In the genomic region with DNA sequence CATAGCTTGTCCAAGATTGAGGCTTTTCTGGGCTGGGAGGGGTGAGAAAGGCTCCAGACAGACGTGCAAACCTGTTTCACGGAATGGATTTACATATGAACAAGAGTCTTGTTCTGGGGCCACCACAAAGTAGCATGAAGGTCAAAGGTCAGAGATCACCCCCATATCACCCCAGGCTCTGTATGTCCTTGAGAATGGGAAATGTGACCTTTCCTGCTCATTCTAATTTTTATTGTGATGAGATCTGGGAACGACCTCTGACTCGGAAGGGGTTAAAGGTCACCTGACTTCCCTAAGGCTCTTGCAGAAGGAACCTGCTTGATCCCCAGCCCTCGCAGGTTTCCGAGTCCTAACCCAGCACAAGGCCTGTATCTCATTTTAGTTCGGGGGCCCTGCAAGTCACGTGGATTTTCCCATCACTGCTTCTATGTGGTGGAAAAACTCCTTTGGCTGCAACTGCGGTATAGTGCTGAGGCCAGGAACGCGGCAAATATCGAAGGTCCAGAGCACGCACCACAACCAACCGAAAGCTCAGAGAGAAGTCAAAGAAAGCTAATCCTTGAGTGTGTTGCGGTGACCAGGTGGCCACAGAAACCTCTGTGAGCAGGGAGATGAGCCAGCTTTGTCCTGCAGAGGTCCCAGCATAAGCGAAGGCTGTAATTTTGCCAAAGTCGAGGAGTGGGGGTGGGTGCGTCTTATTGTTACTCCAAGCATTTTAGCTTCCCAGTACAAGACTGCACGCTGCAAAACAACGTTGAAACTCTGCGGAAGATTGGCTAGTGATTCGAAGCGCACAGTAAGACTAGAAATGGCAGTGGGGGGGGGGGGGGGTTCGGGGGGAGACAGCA, we compare ENCODE assay signal across 8 mouse cellular contexts.
DNase-seq lines count a peak whose midpoint lies in the region; ATAC-seq and TF ChIP-seq lines count a peak whose summit lies in the region.

No protein-coding gene starts in this region.

- 60% methylated on average over 24 of the region's 24 CpGs for WGBS in heart, postnatal 0 days
- 19% methylated on average over 24 of the region's 24 CpGs for WGBS in embryonic facial prominence, embryonic 15.5 days
- 31% methylated on average over 24 of the region's 24 CpGs for WGBS in limb, embryonic 15.5 days

- 0 out of 2 replicates have a peak, but pooled peaks cover 8% of the 10 kb centered on the region for H3K4me1 ChIP-seq in heart, postnatal 0 days (ENCODE audit: control insufficient read depth, insufficient read depth)
- peaks cover 17% of the 10 kb centered on the region for H3K4me1 ChIP-seq in embryonic facial prominence, embryonic 15.5 days
- peaks cover 14% of the 10 kb centered on the region for H3K4me1 ChIP-seq in limb, embryonic 15.5 days

- no peak overlapping the region for H3K27ac ChIP-seq in heart, postnatal 0 days (ENCODE audit: low read depth)
- H3K27ac ChIP-seq in embryonic facial prominence, embryonic 15.5 days (replicated peaks): peak overlapping the region; percentile 55; the same call in 1 of the 2 replicates
- no peak overlapping the region for H3K27ac ChIP-seq in limb, embryonic 15.5 days

- no peak for ATAC-seq in heart, postnatal 0 days (ENCODE audit: insufficient read depth, low read depth)
- no peak for ATAC-seq in embryonic facial prominence, embryonic 15.5 days (ENCODE audit: insufficient number of reproducible peaks, low FRiP score, low TSS enrichment, low read depth)
- no peak for ATAC-seq in limb, embryonic 15.5 days (ENCODE audit: insufficient number of reproducible peaks, low FRiP score, low TSS enrichment, low read depth)
- no peak for ATAC-seq in granulocyte monocyte progenitor cell, adult 5-6 weeks (replicated peaks; ENCODE audit: poor library complexity, severe bottlenecking)

- TF ChIP-seq EP300 in heart, postnatal 0 days (IDR thresholded peaks at IDR 0.05; ENCODE audit: low read depth): no peak

- intact Hi-C loops in heart, postnatal 14 days (cut with DNase I): no loop called here

- H3K4me2 ChIP-seq in heart, postnatal 0 days (ENCODE audit: low read depth, low read length): peak overlapping the region; percentile 60; the same call in 1 of the 2 replicates
- peak overlapping the region; percentile 61 for H3K4me2 ChIP-seq in embryonic facial prominence, embryonic 15.5 days (replicated peaks)
- H3K4me2 ChIP-seq in limb, embryonic 15.5 days: peak overlapping the region; percentile 41

- no peak overlapping the region for H3K9ac ChIP-seq in heart, postnatal 0 days (replicated peaks; ENCODE audit: low read depth, low read length)
- no peak overlapping the region for H3K9ac ChIP-seq in embryonic facial prominence, embryonic 15.5 days
- no peak overlapping the region for H3K9ac ChIP-seq in limb, embryonic 15.5 days

- H3K36me3 ChIP-seq in heart, postnatal 0 days (replicated peaks; ENCODE audit: control insufficient read depth, insufficient read depth, low read length): no peaks in the 10 kb centered on the region
- no peaks in the 10 kb centered on the region for H3K36me3 ChIP-seq in embryonic facial prominence, embryonic 15.5 days
- H3K36me3 ChIP-seq in limb, embryonic 15.5 days: no peaks in the 10 kb centered on the region

- H3K27me3 ChIP-seq in heart, postnatal 0 days (ENCODE audit: control insufficient read depth, insufficient read depth, low read length): peaks cover 12% of the 10 kb centered on the region; the same call in 1 of the 2 replicates
- H3K27me3 ChIP-seq in embryonic facial prominence, embryonic 15.5 days: no peaks in the 10 kb centered on the region
- no peaks in the 10 kb centered on the region for H3K27me3 ChIP-seq in limb, embryonic 15.5 days

- no peaks in the 10 kb centered on the region for H3K9me3 ChIP-seq in heart, postnatal 0 days (replicated peaks; ENCODE audit: control insufficient read depth, low read length)
- no peaks in the 10 kb centered on the region for H3K9me3 ChIP-seq in embryonic facial prominence, embryonic 15.5 days (replicated peaks)
- H3K9me3 ChIP-seq in limb, embryonic 15.5 days: no peaks in the 10 kb centered on the region

- DNase-seq in heart, postnatal 0 days (ENCODE audit: low spot score): no peak
- DNase-seq in heart, postnatal 14 days: no peak
- peak; percentile 14 for DNase-seq in WW6 (ENCODE audit: low read depth, low spot score)
- DNase-seq in adrenal gland, postnatal 36 days: no peak
- no peak for DNase-seq in urinary bladder, postnatal 25 days (ENCODE audit: low spot score)

- no peak for TF ChIP-seq CTCF in heart, postnatal 0 days (IDR thresholded peaks at IDR 0.05; ENCODE audit: low read depth)

- no peak overlapping the region for H3K4me3 ChIP-seq in heart, postnatal 0 days (ENCODE audit: low read depth, low read length)
- H3K4me3 ChIP-seq in embryonic facial prominence, embryonic 15.5 days (replicated peaks): peak overlapping the region; percentile 38
- H3K4me3 ChIP-seq in limb, embryonic 15.5 days: peak overlapping the region; percentile 24; the same call in 1 of the 2 replicates
